Mouse (Mus musculus) olfactory bulb, adult 2 months (tissue): ENCODE results near the gene Fbn1. TPM values are rescaled to one million over a fixed set of nuclear protein-coding genes. Genes with fewer than 3 reads are reported as not detected.

Experiments used
- H3K27ac ChIP-seq: fragments of 200-500 bp; 2 replicates; pipeline ENCODE4 v1.5.1; 2012; ENCODE audit warnings: low read depth, low read length; ENCODE audit not compliant: insufficient read depth
- H3K4me1 ChIP-seq: fragments of 200-500 bp; 2 replicates; pipeline ENCODE4 v1.6.1; 2012; ENCODE audit warnings: low read length; ENCODE audit not compliant: control insufficient read depth, insufficient read depth
- H3K4me3 ChIP-seq: fragments of 200-500 bp; 2 replicates; pipeline ENCODE4 v1.5.1; 2012; ENCODE audit warnings: mild to moderate bottlenecking, low read depth, low read length, moderate library complexity; ENCODE audit not compliant: insufficient read depth
- CTCF ChIP-seq: fragments of 200-500 bp; IDR thresholded peaks from 2 replicates; pipeline ENCODE4 v1.5.1; 2012; ENCODE audit warnings: low read depth, mild to moderate bottlenecking, low read length, moderate library complexity; ENCODE audit not compliant: insufficient read depth
- POLR2A ChIP-seq: fragments of 200-500 bp; IDR thresholded peaks from 2 replicates; pipeline ENCODE4 v1.6.1; 2012; ENCODE audit warnings: mild to moderate bottlenecking, low read depth, low read length, moderate library complexity; ENCODE audit not compliant: insufficient read depth
- WGBS: fragments of 180-500 bp; shearing (Covaris S2); methylation state at CpG from one replicate; pipeline ENCODE4 v1.1.7; 2018; 5-methylcytosine and 5-hydroxymethylcytosine counted together
- polyA plus RNA-seq: library from polyadenylated mRNA; stranded (reverse); fragments of >200 nt; gene quantifications from 2 replicates; pipeline ENCODE4 v1.2.4, GENCODE M21; 2012; ENCODE audit warnings: low replicate concordance; ENCODE audit not compliant: missing spikeins, insufficient read depth, insufficient read length

Gene Fbn1
- polyA plus RNA-seq, 1 experiment = not detected

DNA sequence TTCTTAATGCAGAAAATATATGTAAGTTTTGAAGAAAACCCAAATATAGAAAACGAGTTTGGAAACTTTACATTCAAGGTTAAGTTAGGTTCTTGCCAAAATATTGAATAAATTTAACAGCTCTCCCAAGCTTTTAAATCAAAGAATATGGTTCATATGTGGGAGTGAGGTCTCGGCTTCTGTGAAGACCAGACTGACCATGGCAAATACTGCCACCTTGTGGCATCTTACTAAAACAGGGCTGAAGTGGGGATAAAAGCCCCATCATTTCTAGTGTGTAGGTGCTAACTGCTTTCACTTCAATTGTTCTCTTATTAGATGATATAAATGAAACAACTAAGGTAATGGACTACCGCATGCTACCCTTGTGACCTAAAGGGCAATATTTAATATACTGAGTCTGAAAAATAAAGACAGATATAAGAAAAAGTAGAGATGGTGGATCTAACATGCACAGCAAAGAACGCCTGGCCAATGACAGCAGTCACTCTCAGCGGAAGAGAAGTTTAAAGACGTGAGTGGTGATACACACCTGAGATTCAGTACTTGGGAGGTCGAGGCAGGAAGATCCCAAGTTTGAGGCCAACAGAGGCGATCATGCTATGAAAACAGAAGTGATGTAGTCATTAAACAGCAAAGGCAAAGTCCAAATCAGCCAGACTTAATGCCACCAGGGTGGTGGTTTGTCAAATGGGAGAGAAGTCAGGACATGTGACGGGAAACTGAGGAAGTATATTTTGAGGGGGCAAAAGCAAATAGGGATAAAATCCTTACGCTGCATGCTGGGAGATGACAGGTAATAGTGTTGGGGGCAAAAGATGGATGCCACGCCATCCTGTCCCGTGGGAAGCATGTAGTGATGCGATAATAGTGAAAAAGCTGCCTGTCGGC is 248.3 kb downstream of the Fbn1 start:
- no peak for TF ChIP-seq CTCF
- no peak for TF ChIP-seq POLR2A
- no peak overlapping the region for H3K4me3 ChIP-seq

DNA sequence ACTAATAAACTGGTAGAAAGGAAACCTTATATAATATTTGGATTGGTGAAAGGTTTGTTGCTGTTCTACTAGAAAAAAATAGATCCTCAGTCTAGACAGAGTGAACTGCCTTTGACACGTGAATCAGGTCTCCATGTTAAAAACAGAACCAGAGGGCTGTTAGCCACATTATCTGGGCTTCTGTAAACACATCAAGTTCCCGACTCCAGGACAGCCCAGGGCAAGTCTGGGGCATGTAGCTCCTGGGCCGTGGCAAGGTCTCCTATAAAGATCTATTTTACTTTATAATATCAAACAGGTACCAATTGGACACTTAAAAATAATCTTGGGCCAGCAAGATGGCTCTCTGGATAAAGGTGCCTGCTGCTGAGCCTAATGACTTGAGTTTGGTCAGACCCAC is 251.9 kb downstream of the Fbn1 start:
- Histone ChIP-seq H3K27ac (no peak overlapping the region), H3K4me1 (no peaks in the 10 kb centered on the region), H3K4me3 (no peak overlapping the region)
- TF ChIP-seq POLR2A = no peak
- no peak for TF ChIP-seq CTCF
- 91% methylated on average over 3 of the region's 3 CpGs for WGBS

More for the DNA sequence above, 248.3 kb downstream of the Fbn1 start:
- Histone ChIP-seq H3K27ac (no peak overlapping the region), H3K4me1 (no peaks in the 10 kb centered on the region)
- 90% methylated on average over 14 of the region's 14 CpGs for WGBS

- Histone ChIP-seq H3K27ac (no peak overlapping the region), H3K4me3 (no peak overlapping the region), H3K4me1 (no peaks in the 10 kb centered on the region)
- WGBS = 94% methylated on average over 3 of the region's 3 CpGs
- TF ChIP-seq POLR2A = no peak
- TF ChIP-seq CTCF = no peak
Measured at GRCm38 (mm10) chr2:125254630-125255029, 253.2 kb downstream of the Fbn1 start.

GRCm38 (mm10) chr2:125253699-125254098 is 254.1 kb downstream of the Fbn1 start:
- WGBS = 99% methylated on average over 6 of the region's 6 CpGs
- TF ChIP-seq CTCF (no peak), POLR2A (no peak)
- H3K4me1 ChIP-seq = no peaks in the 10 kb centered on the region

DNA sequence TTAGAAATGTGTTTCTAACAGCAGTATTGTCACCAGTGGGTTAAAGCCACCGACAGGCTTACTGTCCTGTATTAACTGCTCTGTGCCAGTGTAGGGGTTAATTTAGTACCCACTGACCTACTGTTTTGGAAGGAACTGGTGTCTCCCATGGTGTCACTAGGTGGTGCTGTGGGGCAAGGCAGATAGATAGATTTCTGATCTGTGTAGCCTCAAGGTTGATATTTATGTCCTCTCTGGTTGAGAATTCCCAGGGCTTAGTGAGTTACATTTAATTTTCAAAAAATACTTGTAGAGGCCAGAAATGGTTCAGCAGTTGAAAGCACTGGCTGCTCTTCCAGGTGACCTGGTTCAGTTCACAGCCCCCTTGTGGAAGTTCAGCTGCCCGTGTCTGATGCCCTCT is 255.5 kb downstream of the Fbn1 start:
- WGBS = 57% methylated on average over 2 of the region's 2 CpGs
- TF ChIP-seq CTCF = no peak
- no peak for TF ChIP-seq POLR2A
- H3K4me1 ChIP-seq = no peaks in the 10 kb centered on the region

More at GRCm38 (mm10) chr2:125253699-125254098, 254.1 kb downstream of the Fbn1 start:
- Histone ChIP-seq H3K27ac (no peak overlapping the region), H3K4me3 (no peak overlapping the region)

DNA sequence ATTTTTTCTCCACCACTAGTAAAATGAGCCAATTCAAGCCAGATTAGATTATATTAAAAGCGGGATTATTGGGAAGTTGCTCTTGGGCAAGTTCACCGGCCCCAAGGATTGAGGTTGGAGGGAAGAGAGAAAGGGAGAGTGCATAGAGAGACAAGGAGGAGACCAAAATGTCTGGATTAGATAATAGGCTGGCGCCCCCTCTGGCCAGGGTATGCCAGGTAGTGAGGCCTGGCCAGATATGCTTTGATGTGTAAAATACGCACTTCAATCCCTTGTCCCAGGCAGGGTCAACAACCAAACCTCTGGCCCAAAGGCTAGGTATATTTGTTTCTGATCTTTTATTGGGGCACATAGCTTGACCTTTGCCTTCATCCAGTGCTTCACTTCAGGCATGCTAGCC is 256.0 kb downstream of the Fbn1 start:
- Histone ChIP-seq H3K4me1 (no peaks in the 10 kb centered on the region), H3K27ac (no peak overlapping the region), H3K4me3 (no peak overlapping the region)
- TF ChIP-seq CTCF = no peak
- TF ChIP-seq POLR2A = no peak
- 94% methylated on average over 4 of the region's 4 CpGs for WGBS

More for the DNA sequence above, 255.5 kb downstream of the Fbn1 start:
- H3K27ac ChIP-seq = no peak overlapping the region
- H3K4me3 ChIP-seq = no peak overlapping the region

Other genes starting within 250 kb of the Fbn1 start
- not detected in 2 replicates for gene Gm9913, start 2.9 kb downstream of the Fbn1 start, polyA plus RNA-seq
- not detected in 2 replicates for gene Cep152, start 117.1 kb upstream of the Fbn1 start, polyA plus RNA-seq
- not detected in 2 replicates for gene Eid1, start 165.1 kb upstream of the Fbn1 start, polyA plus RNA-seq
- not detected in 2 replicates for gene Shc4, start 216.2 kb upstream of the Fbn1 start, polyA plus RNA-seq